Mouse (Mus musculus): ENCODE data around the gene Kif21b.

GRCm38 (mm10) chr1:136151371-136151770 is 20.2 kb downstream of the Kif21b start:
- TF ChIP-seq CTCF (IDR thresholded peaks at IDR 0.05; ENCODE audit: low read depth, low read length) (no peak), GATA1 (IDR thresholded peaks at IDR 0.05; ENCODE audit: borderline replicate concordance, low read length) (no peak), POLR2AphosphoS5 (IDR thresholded peaks at IDR 0.05; ENCODE audit: insufficient replicate concordance, low read depth, low read length) (no peak), TAL1 (conservative IDR thresholded peaks at IDR 0.05; ENCODE audit: low read depth, low read length) (no peak), GATA2 (IDR thresholded peaks at IDR 0.05; ENCODE audit: borderline replicate concordance, low read depth, low read length) (no peak)

Data from G1E (cell line).